Mouse (Mus musculus) spleen, embryonic (tissue): ENCODE results near the gene Vdac2.

Experiments used
- CTCF ChIA-PET: fragments of 350-600 bp; sonication (Branson Sonifier 250); formaldehyde crosslinking; loops from one replicate; lab custom pipeline; 2022; lab: Charles Lee

Vdac2 gene

DNA sequence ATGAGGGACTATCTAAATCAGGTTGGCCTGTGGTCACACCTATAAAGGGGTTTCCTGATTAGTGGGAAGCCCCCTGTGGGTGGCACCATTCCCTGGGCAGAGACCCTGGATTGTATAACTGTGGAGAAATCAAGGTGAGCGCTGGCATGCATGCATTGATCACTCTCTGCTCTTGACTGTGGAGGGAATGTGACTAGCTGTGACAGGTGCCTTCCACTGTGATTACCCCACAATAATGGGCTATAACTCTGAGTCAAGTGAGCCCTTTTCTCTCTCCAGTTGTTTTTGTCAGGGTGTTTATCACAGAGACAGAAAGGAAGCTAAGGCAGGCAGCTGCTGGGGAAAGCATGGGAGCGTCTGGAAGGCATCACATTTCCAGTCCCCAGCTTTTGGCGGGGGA is 8.8 kb upstream of the Vdac2 start:
- CTCF ChIA-PET = no interaction called here

DNA sequence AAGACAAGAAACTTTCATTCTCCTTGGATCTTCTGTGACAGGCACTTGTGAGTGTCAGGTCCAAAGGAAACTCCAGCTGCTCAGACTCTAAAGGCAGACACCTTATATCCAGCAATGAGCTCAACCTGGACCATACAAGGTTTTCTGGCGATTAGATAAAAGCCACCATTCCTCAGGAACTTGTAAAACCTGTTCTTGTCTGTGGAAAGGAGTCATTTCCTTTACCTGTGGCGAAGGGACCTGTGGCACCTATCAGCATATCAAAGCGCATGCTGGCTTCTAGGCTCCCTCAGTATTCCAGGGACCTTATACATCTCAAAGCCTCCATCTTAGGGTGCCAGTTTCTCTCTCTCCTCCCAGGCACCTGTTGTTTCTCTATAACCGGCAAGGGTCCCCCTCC is 7.6 kb upstream of the Vdac2 start:
- CTCF ChIA-PET = no interaction called here

DNA sequence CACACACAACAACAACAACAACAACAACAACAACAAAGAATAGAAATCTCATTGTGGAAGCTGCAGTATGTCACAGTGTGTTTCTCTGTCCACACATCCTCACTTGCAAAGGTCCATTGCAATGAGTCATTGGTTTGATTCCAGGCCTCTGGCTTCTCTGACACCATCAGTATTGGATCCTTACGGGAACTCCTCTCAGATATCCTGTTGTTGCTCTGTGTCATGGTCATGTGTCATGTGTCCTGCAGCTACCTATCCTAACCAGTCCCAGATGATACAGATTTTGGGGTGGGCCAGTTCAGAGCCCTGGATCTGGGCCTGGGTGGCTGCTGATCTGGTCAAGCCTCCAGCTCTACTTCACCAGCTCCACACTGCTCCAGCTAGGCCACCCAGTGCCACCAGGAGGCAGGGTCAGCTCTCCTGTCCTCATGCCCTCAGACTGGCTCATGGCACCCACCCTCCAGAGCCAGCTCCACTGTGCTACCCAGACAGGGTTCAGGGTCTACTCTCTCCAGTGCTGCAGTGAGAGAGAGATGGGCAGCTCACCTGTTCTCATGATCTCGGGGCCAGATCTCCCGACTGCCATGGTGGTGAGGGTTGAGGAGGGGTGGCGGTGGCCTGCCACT is 4.0 kb upstream of the Vdac2 start:
- CTCF ChIA-PET = interaction anchor here (0.5 kb wide), 1 partner anchor 61 kb away, joined by 4 read pairs; no protein-coding TSS in a partner anchor

DNA sequence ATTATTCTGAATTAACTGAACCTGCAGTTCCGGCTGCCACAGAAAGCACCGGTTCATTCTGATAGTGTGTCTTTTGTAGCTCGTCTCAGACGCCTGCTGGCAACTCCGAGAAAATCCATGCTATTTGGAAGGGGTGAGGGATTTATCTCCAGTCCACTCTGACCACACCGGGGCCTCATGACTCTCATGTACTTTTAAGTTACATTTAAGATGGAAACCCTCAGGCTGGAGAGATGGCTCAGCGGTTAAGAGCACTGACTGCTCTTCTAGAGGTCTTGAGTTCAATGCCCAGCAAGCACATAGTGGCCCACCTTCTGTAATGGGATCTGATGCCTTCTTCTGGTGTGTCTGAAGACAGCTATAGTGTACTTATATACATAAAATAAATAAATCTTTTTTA is 2.7 kb upstream of the Vdac2 start:
- CTCF ChIA-PET = interaction anchor here (0.7 kb wide), 1 partner anchor 8 kb away, joined by 3 read pairs; no protein-coding TSS in a partner anchor

DNA sequence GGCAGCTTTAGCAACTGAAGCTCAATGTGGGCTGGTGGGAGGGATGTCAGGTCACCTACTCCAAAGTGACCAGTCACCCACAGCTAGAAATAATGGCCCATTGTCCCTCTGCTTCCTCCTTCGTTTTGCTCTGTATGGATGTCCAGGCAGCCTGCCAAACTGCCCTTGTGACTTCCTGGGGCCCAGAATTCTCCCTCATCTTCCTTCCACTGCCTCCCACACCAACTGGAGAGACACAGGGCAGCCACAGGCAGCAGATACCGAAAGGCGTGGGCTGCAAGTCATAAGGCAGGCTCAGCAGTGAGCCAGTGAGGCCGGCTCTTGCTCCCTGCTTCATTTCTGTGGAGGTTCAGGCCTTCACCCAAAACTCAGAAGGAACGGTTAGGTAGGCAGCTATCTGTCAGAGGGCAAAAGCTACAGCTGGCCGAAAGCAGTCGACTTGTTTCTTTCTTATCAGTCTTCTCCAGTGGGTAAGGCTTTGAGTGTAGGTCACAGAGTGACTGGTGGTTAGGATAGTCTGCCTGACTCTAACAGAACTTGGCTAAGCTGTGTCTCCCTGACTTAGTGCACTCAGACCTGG is 2.2 kb upstream of the Vdac2 start:
- CTCF ChIA-PET = interaction anchor here (0.7 kb wide), 1 partner anchor 9 kb away, joined by 3 read pairs; no protein-coding TSS in a partner anchor

DNA sequence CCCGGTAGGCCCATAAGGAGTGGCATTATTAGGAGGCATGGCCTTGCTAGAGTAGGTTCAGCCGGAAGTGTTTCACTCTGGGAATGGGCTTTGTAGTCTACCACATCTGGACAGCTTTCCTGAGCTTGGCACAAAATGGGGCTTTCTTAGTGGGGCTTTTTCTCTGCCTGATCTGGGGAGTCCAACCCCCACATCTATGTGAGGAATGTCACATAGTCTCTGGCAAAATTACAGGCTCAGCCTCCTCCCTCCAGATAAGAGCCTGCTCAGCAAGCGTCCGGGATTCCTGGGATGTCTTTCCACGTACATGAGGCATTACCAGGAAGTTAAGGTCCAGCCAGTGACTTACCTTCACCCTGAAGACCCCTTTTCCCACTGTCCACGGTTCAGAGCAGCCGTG is 1.1 kb upstream of the Vdac2 start:
- CTCF ChIA-PET = no interaction called here

DNA sequence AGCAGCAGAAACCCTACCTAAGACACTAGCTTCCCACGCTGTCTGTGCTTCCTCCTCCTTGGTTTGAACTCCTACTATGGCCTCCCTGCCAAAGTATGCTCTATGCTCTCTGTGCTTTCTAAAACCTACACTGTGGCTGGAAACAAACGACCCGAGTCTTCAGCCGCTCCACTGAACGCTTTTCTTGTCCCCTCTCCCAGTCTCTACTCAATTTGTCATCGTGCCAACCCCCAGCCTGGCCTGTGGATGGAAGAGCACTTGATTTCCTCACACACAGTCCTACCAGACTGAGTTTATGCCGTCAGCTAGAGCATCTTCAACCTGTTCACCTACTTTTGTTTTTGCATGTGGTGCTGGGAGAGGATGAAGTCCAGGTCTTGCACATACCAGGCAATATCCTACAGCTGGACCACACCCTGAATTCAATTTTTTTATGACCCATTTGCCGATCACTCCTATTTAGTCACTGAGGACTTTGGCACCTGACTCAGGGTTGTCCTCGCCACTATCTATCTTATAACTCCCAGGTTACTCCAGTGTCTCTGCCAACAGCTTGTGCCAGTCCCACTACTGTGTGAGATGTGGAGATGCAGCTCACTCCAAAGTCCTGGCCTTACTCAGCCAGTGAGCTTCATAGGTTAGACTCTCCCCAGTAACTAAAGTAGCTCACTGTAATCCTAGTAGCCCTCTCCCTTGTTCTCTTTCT is 901 bp downstream of the Vdac2 start:
- CTCF ChIA-PET = no interaction called here

DNA sequence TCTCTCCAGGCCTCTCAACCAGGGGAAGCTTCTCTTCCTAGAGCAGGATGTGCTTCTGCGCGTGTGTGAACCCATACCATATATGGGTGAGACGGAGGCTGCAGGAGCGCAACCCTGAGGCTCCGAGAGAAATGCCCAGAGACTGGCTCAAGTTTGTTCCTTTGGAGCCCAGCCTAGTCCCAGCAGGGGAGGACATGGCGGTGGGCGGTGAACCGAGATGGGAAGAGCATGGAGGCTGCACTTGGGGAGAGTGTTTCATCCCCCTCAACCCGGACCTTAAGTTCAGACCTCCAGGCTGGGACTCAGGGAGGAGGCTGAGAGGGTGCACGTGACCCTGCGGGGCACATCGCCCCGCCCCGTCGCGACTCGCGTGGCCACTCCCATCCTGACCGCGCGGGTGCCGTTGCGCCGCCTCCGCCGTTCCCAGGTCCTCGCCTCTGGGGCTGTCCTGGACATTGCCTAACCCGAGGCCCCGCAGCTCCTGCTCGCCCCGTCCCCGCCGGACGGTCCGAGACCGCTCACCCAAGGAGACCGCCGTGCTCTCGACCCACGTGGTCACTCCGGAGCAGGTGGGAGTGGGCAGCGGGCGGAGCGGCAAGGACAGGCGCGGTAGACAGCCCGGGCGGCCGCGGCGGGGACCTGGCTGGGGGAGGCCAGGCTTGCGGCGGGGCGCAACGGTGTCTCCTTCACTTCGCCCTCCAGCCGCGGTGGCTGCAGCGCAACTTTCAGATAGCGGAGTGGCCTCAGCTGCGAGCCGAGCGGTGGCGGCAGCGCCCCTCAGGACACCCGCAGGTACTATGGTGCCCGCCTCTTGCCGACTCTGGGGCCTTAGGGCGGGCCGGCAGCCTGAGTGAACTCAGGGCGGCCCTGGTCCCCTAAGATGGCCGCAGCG is 6.1 kb downstream of the Vdac2 start:
- CTCF ChIA-PET = interaction anchor here (1.4 kb wide), 1 partner anchor 9 kb away, joined by 4 read pairs; no protein-coding TSS in a partner anchor

DNA sequence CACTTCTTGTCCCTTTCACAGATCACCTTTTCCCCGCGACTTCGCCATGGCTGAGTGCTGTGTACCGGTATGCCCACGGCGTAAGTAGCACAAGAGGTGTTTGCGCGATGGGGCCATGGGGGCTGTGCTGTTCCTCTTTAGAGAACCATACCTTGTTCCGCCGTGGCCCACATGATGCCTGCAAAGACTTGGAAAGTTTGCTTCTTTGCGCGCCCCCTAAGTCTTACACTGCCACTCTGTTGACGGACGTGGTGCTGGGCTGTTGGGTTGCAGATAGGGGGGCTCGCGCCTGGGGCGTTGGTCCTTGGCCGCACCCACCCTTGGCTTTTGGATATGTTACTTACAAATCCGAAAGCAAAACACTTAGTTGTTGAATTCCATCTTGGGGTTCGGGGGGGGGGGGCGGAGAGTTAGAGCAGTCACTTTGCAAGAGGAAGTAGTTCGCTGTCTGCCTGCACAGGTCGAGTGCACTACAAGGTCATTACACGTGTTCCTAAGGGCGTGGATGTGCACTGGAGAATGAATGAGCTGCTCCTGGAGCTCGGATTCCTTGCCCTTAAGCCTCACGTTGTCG is 6.9 kb downstream of the Vdac2 start:
- CTCF ChIA-PET = interaction anchor here (1.4 kb wide), 1 partner anchor 9 kb away, joined by 4 read pairs; no protein-coding TSS in a partner anchor

DNA sequence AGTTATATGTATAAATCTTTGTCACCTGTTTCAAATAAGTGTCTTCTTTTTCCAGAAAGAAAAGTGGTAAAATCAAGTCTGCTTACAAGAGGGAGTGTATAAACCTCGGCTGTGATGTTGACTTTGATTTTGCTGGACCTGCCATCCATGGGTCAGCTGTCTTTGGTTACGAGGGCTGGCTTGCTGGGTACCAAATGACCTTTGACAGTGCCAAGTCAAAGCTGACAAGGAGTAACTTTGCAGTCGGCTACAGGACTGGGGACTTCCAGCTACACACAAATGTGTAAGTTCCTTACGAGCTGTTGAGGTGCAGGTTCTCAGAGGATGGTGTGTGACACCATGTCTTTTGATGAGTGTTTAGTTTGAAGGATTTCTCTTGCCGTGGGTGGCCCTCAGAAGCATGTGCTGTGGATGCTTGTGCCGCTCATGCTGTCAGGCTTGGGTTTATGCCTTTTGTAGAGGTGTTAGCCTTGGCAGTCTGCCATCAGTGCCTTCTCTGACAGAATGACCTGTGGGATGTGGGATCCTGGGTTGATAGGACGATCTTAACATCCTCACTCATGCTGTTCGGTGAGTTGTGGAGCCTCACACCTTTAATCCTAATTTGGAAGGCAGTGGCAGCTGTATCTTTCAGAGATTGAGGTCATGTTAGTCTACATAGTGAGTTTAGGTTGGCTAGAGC is 13.4 kb downstream of the Vdac2 start:
- CTCF ChIA-PET = interaction anchor here (0.9 to 1.2 kb wide), 2 partner anchors 8 to 11 kb away, joined by 3 to 4 read pairs; no protein-coding TSS in a partner anchor

DNA sequence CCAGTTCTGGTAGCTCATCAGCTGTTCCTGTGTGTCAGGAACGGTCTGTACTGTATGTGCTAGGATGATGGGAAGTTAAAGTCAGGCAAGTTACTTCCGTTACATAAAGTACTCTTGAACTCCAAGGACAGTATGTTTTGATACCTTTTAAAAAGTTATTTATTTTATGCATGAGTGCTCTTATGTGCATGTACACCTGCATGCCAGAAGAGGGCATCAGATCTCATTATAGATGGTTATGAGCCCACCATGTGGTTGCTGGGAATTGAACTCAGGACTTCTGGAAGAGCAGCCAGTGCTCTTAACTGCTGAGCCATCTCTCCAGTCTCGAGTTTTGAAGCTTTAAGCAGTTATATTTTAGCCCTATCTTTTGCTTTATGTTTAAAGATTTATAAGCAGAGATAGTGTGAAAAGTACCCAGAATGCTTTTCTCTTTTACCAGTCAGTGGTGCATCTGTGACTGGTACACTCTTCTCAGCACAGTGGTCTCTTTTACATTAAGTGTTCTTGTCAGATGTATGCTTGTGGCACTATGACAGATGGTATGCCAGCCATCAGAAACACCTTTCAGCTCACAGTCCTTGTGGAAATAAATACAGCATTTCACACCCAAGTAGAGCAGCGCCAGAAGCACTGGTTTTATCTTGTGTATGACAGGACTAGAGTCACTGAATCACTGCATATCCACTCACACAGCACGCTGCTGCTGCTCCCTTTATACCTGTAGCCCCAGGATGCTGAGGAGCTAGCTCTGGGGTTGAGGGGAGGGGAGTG is 17.0 kb downstream of the Vdac2 start:
- CTCF ChIA-PET = interaction anchor here (0.6 to 1.0 kb wide), 2 partner anchors 9 to 843 kb away, joined by 3 read pairs; no protein-coding TSS in a partner anchor

DNA sequence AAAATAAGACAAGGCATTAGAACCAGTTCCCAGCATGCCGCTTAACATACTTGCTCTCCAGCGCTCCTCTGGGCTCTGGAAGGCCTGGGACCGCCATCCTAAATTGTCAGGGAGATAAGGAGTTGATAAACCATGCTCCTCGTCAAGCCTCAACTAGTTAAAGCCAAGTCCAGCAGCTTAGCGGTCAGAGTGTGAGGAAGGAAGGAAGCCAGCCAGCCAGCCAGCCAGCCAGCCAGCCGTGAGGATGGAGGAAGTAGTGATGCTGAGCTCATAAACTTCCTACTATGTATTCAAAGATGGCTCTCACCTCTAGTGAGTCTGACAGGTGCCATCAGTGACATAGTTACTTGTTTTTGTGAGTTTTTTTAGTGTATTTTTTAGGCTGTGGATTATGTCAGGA is 18.2 kb downstream of the Vdac2 start:
- CTCF ChIA-PET = interaction anchor here (0.6 to 1.4 kb wide), 2 partner anchors 11 to 1919 kb away, joined by 3 to 8 read pairs; no protein-coding TSS in a partner anchor

DNA sequence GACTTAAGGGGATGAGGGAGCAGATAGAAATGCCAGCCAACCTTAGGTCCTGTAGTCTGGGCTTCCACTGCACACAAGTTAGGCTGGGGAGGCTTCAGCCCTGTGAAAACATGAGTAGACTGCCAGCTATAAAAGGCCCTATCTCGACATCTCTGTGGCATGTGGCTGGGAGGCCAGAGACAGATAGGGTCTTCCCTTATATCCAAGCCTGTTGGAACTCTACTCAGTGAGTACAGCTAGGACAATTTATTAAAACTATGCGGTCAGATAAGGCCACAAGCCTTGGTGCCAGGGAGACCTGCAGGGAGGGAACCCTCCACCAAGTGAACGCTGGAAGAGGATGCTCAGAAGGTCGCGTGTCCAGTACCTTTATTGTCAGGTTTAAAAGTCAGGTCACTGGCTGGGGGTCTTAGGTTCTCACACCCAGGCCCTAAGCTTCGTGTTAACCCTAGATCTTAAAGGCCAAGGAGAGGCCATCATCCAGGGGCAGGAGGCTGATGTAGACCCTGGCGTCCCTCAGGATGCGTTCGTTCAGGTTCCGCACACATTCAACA is 21.9 kb downstream of the Vdac2 start:
- CTCF ChIA-PET = interaction anchor here (1.3 kb wide), 1 partner anchor 9 kb away, joined by 4 read pairs; no protein-coding TSS in a partner anchor

DNA sequence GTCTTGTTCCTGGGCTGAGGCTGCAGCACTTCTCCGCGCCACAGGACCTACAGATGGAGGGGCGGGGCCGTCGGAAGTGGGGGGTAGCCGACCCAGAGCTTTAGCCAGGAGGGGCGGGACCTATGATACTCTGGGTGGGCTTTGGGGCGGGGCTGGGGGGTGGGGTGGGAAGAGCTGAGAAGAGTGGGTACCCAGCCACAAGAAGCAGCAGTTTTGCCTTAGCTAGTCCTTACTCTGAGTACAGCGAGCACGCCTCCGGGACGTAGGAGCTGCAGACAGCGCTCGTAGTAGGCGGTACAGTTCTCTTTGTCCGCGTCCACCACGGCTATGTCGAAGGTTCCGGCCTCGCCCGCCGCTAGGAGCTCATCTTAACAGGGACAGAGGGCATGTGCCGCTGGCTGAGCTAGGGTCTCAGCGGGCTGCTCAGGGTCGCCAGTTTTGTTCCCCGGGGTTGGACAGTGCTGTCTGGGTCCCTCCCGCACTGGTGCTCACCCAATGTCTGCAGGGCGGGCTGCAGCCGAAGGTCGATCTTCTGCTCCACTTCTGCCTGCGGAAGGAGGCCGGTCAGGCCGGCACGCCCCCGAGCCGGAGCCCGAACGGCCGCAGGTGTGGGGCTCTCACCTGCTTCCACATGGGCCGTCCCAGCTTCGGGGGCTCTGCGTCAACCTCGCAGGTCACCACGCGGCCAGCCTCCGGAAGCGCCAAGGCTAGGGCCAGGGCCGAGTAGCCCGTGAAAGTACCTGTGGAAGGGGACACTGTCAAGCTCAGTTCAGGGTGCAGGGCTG is 22.5 kb downstream of the Vdac2 start:
- CTCF ChIA-PET = interaction anchor here (0.6 to 1.3 kb wide), 2 partner anchors 10 to 36 kb away, joined by 4 to 8 read pairs; no protein-coding TSS in a partner anchor

DNA sequence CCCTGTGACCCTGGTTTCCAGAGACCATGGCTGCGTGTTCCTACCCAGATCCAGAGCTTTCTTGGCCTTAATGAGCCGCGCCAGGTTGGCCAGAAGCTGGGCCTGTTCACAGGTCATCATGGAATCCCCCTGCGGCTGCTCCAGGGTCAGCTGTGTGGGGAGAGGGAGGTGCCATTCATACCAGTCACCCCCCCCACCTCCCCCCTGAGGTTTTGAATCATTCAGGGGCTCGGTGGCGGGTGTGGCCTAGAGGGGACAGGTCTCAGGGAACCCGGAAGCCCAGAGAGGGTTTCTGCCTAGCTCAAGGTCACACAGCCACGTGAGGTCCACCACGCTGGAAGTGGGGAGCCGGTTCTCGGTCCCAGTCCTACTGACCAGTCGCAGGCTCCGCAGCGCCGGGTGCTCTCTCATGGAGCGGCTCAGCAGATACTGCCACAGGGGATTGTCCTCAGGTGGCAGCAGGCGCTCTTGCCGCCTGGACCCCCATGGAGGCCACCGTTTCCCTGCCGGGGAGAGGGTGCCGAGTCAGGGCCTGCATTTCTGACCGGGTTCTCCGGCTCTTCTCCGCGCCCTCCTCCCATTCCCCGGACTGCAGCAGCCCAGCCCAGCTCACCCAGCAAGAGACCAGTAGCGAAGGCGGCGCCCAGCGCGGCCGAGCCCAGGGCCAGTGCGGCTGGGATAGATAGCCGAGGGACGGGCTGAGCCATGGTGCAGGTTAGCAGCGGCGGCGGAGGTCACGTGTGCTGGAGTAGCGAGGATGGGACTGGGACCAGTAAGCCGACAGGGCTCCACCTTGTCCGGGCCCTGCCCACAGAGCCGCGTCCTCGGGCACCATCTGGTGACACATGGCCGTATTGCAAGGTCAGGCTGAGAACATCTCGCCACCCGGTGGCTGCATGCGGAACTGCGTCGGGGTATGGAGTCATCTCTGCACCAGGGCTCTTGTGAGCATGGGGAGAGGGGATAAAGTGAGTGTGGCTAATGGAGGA is 23.4 kb downstream of the Vdac2 start, which contains the start of gene Comtd1:
TSS of gene Comtd1 (minus strand) at position 812 of the 989 bp plus-strand sequence.
- CTCF ChIA-PET = no interaction called here

DNA sequence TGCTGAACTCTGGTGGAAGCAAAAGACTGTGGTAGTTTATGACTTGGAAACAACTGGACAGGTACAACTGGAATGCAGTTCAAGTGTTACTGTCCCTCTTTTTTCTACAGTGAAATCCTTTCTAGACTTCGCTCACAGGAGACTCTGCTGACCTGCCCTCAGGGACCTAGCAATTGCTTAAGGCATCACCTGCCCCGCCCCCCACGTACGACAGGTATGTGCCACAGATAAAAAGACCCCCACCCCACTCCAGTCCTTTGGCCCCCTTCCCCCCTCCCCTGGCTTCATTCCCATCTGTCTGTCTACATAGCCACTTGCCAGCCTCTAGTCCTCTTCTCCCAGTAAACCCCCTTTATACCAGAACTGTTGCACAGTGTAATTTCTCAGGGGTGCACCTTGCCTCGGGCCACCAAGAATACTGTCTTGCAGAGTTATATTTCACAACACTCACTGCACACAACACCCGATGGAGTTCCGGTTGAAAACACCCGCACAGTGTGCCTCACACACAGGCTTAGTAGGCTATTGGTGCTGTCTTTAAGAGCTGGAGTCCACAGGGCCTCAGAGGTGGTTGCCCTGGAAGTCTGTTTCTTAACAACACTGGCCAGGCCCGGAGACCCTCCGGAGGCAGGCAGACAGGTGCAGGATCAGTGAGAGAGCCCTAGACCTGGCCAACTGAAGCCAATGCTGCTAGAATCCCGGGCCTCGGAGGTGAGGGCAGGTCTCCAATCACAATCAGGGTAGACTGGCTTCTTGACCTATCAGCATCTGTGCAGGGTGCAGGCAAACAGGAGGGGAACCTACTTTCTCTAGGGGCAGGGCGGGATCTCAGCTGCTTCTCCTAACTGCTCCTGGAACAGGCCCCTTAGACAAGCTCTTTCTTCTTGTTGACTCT is 24.7 kb downstream of the Vdac2 start:
- CTCF ChIA-PET = interaction anchor here (1.4 kb wide), 1 partner anchor 37 kb away, joined by 4 read pairs; no protein-coding TSS in a partner anchor
